Mouse (Mus musculus) intestine, embryonic 15.5 days (tissue): Measurements from ENCODE around the gene Sprr1b. TPM values are rescaled to one million over a fixed set of nuclear protein-coding genes. Genes with fewer than 3 reads are reported as not detected.

Experiments used
- ATAC-seq: fragments of 200-750 bp; cut with Nextera tagmentation; 2 replicates; pipeline ENCODE4 v1.8.0; 2017; ENCODE audit warnings: moderate TSS enrichment, moderate library complexity
- H3K27ac ChIP-seq: fragments of 300-500 bp; sonication (generic); 2 replicates; pipeline ENCODE4 v1.5.1; 2015; ENCODE audit warnings: mild to moderate bottlenecking, inconsistent platforms
- H3K27me3 ChIP-seq: fragments of 300-500 bp; sonication (generic); replicated peaks from 2 replicates; pipeline ENCODE4 v1.6.1; 2015; ENCODE audit warnings: inconsistent platforms
- H3K36me3 ChIP-seq: fragments of 300-500 bp; sonication (generic); 2 replicates; pipeline ENCODE4 v1.6.1; 2015; ENCODE audit warnings: inconsistent platforms
- H3K4me1 ChIP-seq: fragments of 300-500 bp; sonication (generic); replicated peaks from 2 replicates; pipeline ENCODE4 v1.6.1; 2015; ENCODE audit warnings: inconsistent platforms
- H3K4me2 ChIP-seq: fragments of 300-500 bp; sonication (generic); replicated peaks from 2 replicates; pipeline ENCODE4 v1.6.1; 2015; ENCODE audit warnings: mild to moderate bottlenecking, inconsistent platforms
- H3K4me3 ChIP-seq: fragments of 300-500 bp; sonication (generic); replicated peaks from 2 replicates; pipeline ENCODE4 v1.5.1; 2015; ENCODE audit warnings: inconsistent platforms
- H3K9ac ChIP-seq: fragments of 300-500 bp; sonication (generic); 2 replicates; pipeline ENCODE4 v1.6.1; 2015; ENCODE audit warnings: inconsistent platforms
- H3K9me3 ChIP-seq: fragments of 300-500 bp; sonication (generic); 2 replicates; pipeline ENCODE4 v1.6.1; 2016; ENCODE audit warnings: inconsistent platforms
- WGBS: fragments of 180-500 bp; shearing (Covaris S2); methylation state at CpG from one replicate; pipeline ENCODE4 v1.1.7; 2015; 5-methylcytosine and 5-hydroxymethylcytosine counted together
- polyA plus RNA-seq: library from polyadenylated mRNA; unstranded; fragments of >200 nt; fragmentation: Nextera tagmentation; extraction: Ambion mirVana; gene quantifications from 2 replicates; pipeline ENCODE4 v1.2.1, GENCODE M21; 2015

Sprr1b gene
- polyA plus RNA-seq, 1 experiment from 2014 or later: 0.18 TPM

DNA sequence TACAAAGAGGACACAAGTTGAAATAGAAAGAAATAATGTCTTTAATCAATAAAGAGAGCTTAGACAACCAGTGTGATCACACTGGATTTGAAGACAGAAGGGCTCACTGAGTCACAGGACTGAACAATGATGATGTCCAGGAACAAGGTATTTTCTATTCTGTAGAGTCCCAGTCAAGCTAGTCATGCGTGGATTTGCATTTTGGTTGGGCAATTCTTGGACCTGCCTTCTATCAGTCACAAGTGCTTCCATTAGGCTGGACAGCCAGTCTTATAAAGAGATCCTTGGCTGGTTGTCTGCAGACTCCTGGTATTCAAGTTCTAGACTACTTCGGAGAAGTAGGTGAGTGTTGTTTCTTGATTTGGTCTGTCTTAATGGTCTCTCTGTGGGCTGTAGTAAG is 30.9 kb downstream of the Sprr1b start, which contains the start of gene Sprr2i:
TSS of gene Sprr2i (plus strand) at position 301 of the 400 bp plus-strand sequence.
- Histone ChIP-seq H3K4me1 (no peaks in the 10 kb centered on the region), H3K9me3 (no peaks in the 10 kb centered on the region), H3K36me3 (no peaks in the 10 kb centered on the region), H3K27ac (no peak within 1 kb of the TSS), H3K9ac (no peak within 1 kb of the TSS), H3K4me2 (no peak within 1 kb of the TSS), H3K4me3 (no peak within 1 kb of the TSS), H3K27me3 (no peaks in the 10 kb centered on the region)
- no peak for ATAC-seq
- WGBS: 87% methylated on average over 2 of the region's 2 CpGs

DNA sequence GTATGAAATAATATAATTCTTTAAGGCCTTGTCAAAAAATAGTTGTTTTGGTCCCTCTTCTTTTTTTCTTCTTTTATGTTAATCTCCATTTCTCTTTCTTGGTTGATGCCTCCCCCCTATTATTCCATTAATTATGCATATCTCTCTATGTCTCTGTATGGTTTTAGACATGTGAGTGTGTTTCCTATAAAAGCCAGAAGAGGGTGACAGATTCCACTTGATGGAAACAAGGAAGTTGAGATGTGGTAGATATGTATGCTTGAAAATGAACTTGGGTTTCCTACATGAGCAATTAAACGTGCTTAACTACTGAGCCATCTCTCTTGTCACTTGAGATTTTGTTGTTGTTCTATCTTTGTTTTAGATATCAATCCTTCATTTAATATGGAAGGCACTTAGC is 44.3 kb downstream of the Sprr1b start:
- H3K4me3 ChIP-seq: no peak overlapping the region
- no peaks in the 10 kb centered on the region for H3K27me3 ChIP-seq
- no peaks in the 10 kb centered on the region for H3K9me3 ChIP-seq
- 62% methylated on average over 1 of the region's 1 CpGs for WGBS
- no peaks in the 10 kb centered on the region for H3K4me1 ChIP-seq
- H3K27ac ChIP-seq: no peak overlapping the region
- ATAC-seq: no peak
- no peak overlapping the region for H3K9ac ChIP-seq
- H3K4me2 ChIP-seq: no peak overlapping the region
- no peaks in the 10 kb centered on the region for H3K36me3 ChIP-seq

Other genes starting within 250 kb of the Sprr1b start
- gene Sprr2a1, start 223.0 kb downstream of the Sprr1b start, polyA plus RNA-seq: 2.0 and 2.5 TPM in 2 replicates
- gene Sprr2a2, start 222.9 kb downstream of the Sprr1b start, polyA plus RNA-seq: 82.8 and 107 TPM in 2 replicates
- 10.6 and 12.8 TPM in 2 replicates for gene Sprr2a3, start 153.4 kb downstream of the Sprr1b start, polyA plus RNA-seq
- gene Sprr2b, start 122.2 kb downstream of the Sprr1b start, polyA plus RNA-seq: not detected in 2 replicates
- gene Sprr2d, start 99.6 kb downstream of the Sprr1b start, polyA plus RNA-seq: not detected in 2 replicates
- not detected in 2 replicates for gene Sprr2e, start 86.6 kb downstream of the Sprr1b start, polyA plus RNA-seq
- not detected in 2 replicates for gene Sprr2f, start 73.6 kb downstream of the Sprr1b start, polyA plus RNA-seq
- gene Sprr2h, start 53.1 kb downstream of the Sprr1b start, polyA plus RNA-seq: not detected in 2 replicates
- gene Sprr2i, start 30.8 kb downstream of the Sprr1b start, polyA plus RNA-seq: not detected in 2 replicates
- not detected in 2 replicates for gene Sprr2j-ps, start 20.7 kb downstream of the Sprr1b start, polyA plus RNA-seq
- gene Gm9774, start 9.4 kb downstream of the Sprr1b start, polyA plus RNA-seq: 7.7 and 9.0 TPM in 2 replicates
- not detected in 2 replicates for gene Sprr2k, start 6.2 kb downstream of the Sprr1b start, polyA plus RNA-seq
- not detected in 2 replicates for gene Sprr3, start 19.9 kb upstream of the Sprr1b start, polyA plus RNA-seq
- gene Sprr1a, start 47.1 kb upstream of the Sprr1b start, polyA plus RNA-seq: 1.1 and 1.2 TPM in 2 replicates
- gene Sprr4, start 61.7 kb upstream of the Sprr1b start, polyA plus RNA-seq: not detected in 2 replicates
- not detected in 2 replicates for gene 2310046K23Rik, start 95.7 kb upstream of the Sprr1b start, polyA plus RNA-seq
- 0.09 TPM in 1 of 2 replicates, not detected in the other for gene Ivl, start 134.9 kb upstream of the Sprr1b start, polyA plus RNA-seq
- gene Smcp, start 150.2 kb upstream of the Sprr1b start, polyA plus RNA-seq: 3.4 and 5.3 TPM in 2 replicates
- gene 2210017I01Rik, start 168.7 kb upstream of the Sprr1b start, polyA plus RNA-seq: not detected in 2 replicates
- not detected in 2 replicates for gene Lce6a, start 182.9 kb upstream of the Sprr1b start, polyA plus RNA-seq
- not detected in 2 replicates for gene Lce1a1, start 209.5 kb upstream of the Sprr1b start, polyA plus RNA-seq
- gene Lce1b, start 218.1 kb upstream of the Sprr1b start, polyA plus RNA-seq: not detected in 2 replicates
- not detected in 2 replicates for gene Lce1a2, start 231.5 kb upstream of the Sprr1b start, polyA plus RNA-seq
- not detected in 2 replicates for gene Lce1c, start 240.5 kb upstream of the Sprr1b start, polyA plus RNA-seq
- gene Lce1d, start 248.4 kb upstream of the Sprr1b start, polyA plus RNA-seq: not detected in 2 replicates